Mouse (Mus musculus) G1E (cell line): ENCODE results near the gene Slc22a4. TPM values are rescaled to one million over a fixed set of nuclear protein-coding genes. Genes with fewer than 3 reads are reported as not detected.

Experiments
- ATAC-seq: 2 replicates; pipeline ENCODE4 v1.8.0; 2016; ENCODE audit warnings: mild to moderate bottlenecking; ENCODE audit not compliant: insufficient number of reproducible peaks, poor library complexity, low FRiP score, severe bottlenecking; ENCODE audit errors: extremely low read depth
- DNase-seq: peaks from one replicate; pipeline ENCODE4 v3.0.0; 2012; ENCODE audit warnings: low spot score
- H3K27me3 ChIP-seq: 2 replicates; pipeline ENCODE4 v1.6.1; 2012; ENCODE audit warnings: mild to moderate bottlenecking, low read length, inconsistent platforms; ENCODE audit not compliant: insufficient read depth
- H3K36me3 ChIP-seq: replicated peaks from 2 replicates; pipeline ENCODE3; 2012; ENCODE audit warnings: mild to moderate bottlenecking, inconsistent platforms
- H3K4me1 ChIP-seq: 2 replicates; pipeline ENCODE4 v1.6.1; 2012; ENCODE audit warnings: low read depth, low read length, inconsistent platforms, mixed read lengths; ENCODE audit not compliant: insufficient read depth
- H3K4me3 ChIP-seq: 2 replicates; pipeline ENCODE4 v1.5.1; 2012; ENCODE audit warnings: low read depth, mild to moderate bottlenecking, inconsistent platforms, low read length, moderate library complexity, mixed read lengths
- H3K9me3 ChIP-seq: replicated peaks from 2 replicates; pipeline ENCODE4 v1.6.1; 2012; ENCODE audit warnings: inconsistent platforms
- CTCF ChIP-seq: IDR thresholded peaks from 2 replicates; pipeline ENCODE4 v1.5.1; 2012; ENCODE audit warnings: low read depth, low read length, inconsistent platforms, mixed read lengths
- GATA1 ChIP-seq: IDR thresholded peaks from 2 replicates; pipeline ENCODE4 v1.6.1; 2012; ENCODE audit warnings: borderline replicate concordance, low read length, inconsistent platforms, mixed read lengths
- GATA2 ChIP-seq: IDR thresholded peaks from 2 replicates; pipeline ENCODE4 v1.6.1; 2012; ENCODE audit warnings: low read depth, low read length, inconsistent platforms, borderline replicate concordance
- POLR2AphosphoS5 ChIP-seq: IDR thresholded peaks from 2 replicates; pipeline ENCODE4 v1.6.1; 2012; ENCODE audit warnings: low read depth, low read length, inconsistent platforms; ENCODE audit not compliant: insufficient replicate concordance
- TAL1 ChIP-seq: conservative IDR thresholded peaks from 2 replicates; pipeline ENCODE4 v1.6.1; 2012; ENCODE audit warnings: low read depth, low read length, inconsistent platforms, mixed read lengths
- polyA plus RNA-seq: library from polyadenylated mRNA; stranded (reverse); fragments of >175 nt; gene quantifications from 2 replicates; pipeline ENCODE4 v1.2.3, GENCODE M21; 2012
- total RNA-seq, 2 experiments: library from RNA; stranded (forward) in 1 of 2; stranded (reverse) in 1 of 2; fragments of 200-1000 nt in 1 of 2; fragments of >200 nt in 1 of 2; fragmentation: Nextera tagmentation in 1 of 2; gene quantifications; 2 replicates each; pipeline ENCODE4 v1.2.3; 2014 to 2017

Gene Slc22a4
- total and polyA plus RNA-seq, 3 experiments, result not detected

DNA sequence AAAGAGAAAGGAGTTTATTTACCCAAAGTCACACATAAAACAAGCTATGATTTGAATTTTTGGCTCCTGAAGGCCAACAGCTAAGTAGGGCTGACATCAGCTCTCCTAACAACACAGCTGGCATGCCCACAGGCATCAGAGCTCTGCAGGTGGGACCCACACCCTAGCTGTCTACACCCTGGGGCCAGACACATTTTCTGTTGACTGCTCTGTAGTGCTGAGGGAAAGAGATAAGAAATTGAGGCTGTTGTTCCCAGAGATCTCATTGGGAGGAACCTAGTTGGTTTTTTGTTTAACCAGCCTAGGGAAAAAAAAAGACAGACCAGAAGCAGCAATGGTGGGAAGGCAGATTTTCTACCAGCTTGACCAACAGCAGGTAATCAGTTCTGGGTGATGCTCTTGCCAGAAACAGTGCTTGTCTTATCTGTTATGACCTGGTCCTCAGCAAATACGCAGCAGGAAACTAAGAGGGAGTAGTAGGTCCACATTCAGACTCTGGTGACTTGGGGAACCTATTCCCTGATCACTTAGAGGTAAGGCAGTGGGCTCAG is 1.3 kb downstream of the Slc22a4 start:
- DNase-seq (peak; percentile 43), ATAC-seq (no peak)
- TF ChIP-seq POLR2AphosphoS5 (no peak), GATA2 (no peak), TAL1 (peak; percentile 81)
- H3K4me3 ChIP-seq, result peak overlapping the region; percentile 74; the same call in 1 of the 2 replicates
- peaks cover 22% of the 10 kb centered on the region for H3K27me3 ChIP-seq
- no peaks in the 10 kb centered on the region for H3K36me3 ChIP-seq
- H3K4me1 ChIP-seq, result peaks cover 69% of the 10 kb centered on the region
- H3K9me3 ChIP-seq, result no peaks in the 10 kb centered on the region

DNA sequence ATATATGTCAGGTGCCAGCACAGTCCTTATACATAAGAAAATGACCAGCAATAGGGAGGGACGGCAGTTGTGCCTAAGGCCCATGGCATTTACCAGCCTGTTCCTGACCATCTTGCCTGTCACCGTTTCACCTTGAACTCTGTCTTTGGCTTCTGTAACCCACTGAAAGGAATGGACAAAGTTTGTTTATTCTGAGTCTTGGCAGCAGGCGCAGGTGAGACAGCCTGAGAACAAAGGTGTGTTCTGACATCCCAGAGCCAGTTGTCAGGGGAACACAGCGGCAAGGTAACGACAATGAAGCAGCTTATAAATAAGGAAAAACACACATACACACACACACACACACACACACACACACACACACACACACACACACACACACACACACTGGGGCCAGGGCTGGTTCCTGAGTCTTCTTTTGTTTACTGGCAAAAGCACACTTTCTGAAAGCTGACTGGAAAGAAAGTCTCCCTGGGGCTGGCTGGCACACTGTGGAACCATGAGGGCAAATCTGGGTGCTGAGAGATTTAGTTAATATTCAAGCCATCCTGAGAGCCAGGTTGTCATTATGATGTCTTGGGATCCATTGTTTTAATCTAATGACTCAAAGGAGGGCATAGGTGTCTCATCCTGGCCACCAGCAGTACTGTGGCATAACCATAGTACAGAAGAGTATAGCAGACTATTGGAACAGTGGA is 6.3 kb downstream of the Slc22a4 start:
- ATAC-seq (no peak), DNase-seq (no peak)
- H3K4me3 ChIP-seq, result no peak overlapping the region
- TF ChIP-seq GATA2, result no peak
- TF ChIP-seq CTCF, result no peak
- TF ChIP-seq POLR2AphosphoS5, result no peak
- TF ChIP-seq TAL1, result no peak
- TF ChIP-seq GATA1, result no peak
- H3K27me3 ChIP-seq, result no peaks in the 10 kb centered on the region
- no peaks in the 10 kb centered on the region for H3K36me3 ChIP-seq
- peaks cover 38% of the 10 kb centered on the region for H3K4me1 ChIP-seq
- H3K9me3 ChIP-seq, result no peaks in the 10 kb centered on the region

DNA sequence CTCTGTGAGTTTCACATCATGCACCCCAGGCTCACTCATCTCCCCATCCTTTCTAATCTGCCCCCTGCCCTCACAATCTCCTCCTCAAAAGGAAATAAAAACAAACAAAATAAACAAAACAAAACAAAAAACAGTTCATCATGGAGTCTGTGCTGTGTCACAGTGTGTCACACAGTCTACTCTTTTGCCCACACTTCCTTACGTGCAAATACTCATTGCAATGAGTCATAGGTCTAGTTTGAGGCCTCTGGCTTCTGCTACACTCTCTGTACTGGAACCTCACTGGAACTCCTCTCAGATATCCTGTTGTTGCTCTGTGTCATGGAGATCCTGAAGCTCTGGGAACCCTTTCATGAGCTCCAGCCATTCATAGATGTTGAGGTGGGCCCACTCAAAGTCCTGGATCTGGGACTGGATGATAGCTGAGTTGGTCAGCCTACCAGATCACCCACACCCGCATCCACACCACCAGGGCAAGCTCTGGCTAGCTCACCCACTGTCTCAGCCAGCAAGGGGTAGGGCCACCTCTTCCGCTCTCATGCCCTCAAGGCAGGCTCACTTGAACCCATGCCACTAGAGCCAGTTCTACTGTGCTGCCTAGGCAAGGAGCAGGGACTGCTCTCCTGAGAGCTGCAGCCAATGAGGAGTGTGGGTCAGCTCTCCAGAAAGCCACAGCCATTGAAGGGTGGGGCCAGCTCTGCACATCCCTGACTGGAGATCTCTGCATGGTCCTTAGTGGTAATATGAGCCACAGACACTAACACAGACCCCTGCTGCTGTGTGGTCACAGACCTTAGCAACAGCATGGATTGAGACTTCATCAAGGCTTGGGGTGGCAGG is 8.8 kb downstream of the Slc22a4 start:
- no peak overlapping the region for H3K4me3 ChIP-seq
- TF ChIP-seq CTCF (no peak), TAL1 (no peak), GATA2 (no peak), GATA1 (no peak)
- no peaks in the 10 kb centered on the region for H3K9me3 ChIP-seq
- H3K27me3 ChIP-seq, result no peaks in the 10 kb centered on the region
- H3K4me1 ChIP-seq, result peaks cover 15% of the 10 kb centered on the region
- ATAC-seq (no peak), DNase-seq (no peak)
- H3K36me3 ChIP-seq, result no peaks in the 10 kb centered on the region

DNA sequence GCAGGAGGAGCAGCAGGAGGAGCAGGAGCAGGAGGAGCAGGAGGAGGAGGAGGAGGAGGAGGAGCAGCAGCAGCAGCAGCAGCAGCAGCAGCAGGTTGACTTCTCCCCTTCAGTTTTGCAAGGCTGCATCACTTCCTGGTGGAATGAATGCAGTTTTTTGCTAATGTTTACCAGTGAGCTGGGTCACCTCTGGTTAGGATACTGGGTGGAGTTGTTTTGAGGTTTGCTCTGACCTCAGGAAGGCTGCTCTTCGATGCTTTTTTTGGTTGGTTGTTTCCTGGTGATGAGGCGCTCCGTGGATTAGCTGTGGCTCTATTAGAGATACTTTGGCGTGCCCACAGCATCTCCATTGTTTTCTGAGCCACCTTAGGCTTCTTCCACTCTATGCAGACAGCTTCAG is 10.3 kb downstream of the Slc22a4 start:
- no peaks in the 10 kb centered on the region for H3K9me3 ChIP-seq
- no peak for DNase-seq
- no peak for ATAC-seq
- peaks cover 6% of the 10 kb centered on the region; the same call in 1 of the 2 replicates for H3K4me1 ChIP-seq
- no peak for TF ChIP-seq CTCF
- no peak for TF ChIP-seq GATA2
- TF ChIP-seq TAL1, result no peak
- no peak for TF ChIP-seq GATA1
- no peak for TF ChIP-seq POLR2AphosphoS5
- no peaks in the 10 kb centered on the region for H3K36me3 ChIP-seq
- no peaks in the 10 kb centered on the region for H3K27me3 ChIP-seq
- H3K4me3 ChIP-seq, result no peak overlapping the region

DNA sequence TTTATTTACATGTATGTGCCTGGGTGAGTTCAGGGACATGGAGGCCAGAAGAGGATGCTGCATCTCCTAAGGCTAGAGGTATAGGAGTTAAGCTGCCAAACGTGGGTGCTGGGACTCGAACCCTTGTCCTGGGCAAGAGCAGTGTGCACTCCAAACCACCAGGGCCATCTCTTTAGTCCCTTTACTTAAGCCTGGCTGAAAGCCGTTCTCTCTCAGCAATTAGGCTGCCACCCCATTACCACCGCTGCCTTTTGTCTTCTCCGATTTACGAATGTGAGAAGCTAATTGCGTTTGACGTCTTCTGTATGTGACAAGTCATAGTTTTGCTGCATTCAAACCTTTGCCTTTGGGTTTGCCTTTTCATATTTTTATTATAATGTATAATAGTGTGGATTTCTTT is 11.8 kb downstream of the Slc22a4 start:
- peaks cover 6% of the 10 kb centered on the region; the same call in 1 of the 2 replicates for H3K4me1 ChIP-seq
- no peaks in the 10 kb centered on the region for H3K36me3 ChIP-seq
- TF ChIP-seq POLR2AphosphoS5 (no peak), TAL1 (no peak), CTCF (no peak), GATA1 (no peak), GATA2 (no peak)
- H3K9me3 ChIP-seq, result no peaks in the 10 kb centered on the region
- H3K4me3 ChIP-seq, result no peak overlapping the region
- no peak for DNase-seq
- ATAC-seq, result no peak
- H3K27me3 ChIP-seq, result no peaks in the 10 kb centered on the region

DNA sequence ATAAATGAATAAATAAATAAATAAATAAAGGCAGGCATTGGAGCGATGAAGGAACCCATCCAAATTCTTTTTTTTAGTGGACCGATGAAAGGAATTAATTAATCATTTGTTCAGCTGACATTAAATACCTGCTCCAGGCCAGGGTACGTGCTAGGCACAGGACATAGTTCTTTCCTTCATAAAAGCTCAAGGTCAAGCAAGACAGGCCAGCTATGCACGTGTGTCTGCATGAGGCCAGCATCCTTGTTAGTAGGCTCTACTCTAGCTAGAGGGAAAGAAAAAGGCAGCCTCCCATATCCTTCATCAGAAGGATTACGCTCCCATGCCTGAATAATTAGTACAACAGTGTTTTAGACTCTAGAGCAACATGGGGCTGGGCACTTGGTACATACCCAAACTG is 14.9 kb downstream of the Slc22a4 start:
- Histone ChIP-seq H3K27me3 (no peaks in the 10 kb centered on the region), H3K4me3 (no peak overlapping the region), H3K36me3 (no peaks in the 10 kb centered on the region), H3K4me1 (no peaks in the 10 kb centered on the region), H3K9me3 (no peaks in the 10 kb centered on the region)
- ATAC-seq (no peak), DNase-seq (no peak)
- TF ChIP-seq POLR2AphosphoS5 (no peak), GATA2 (no peak), GATA1 (no peak), CTCF (no peak), TAL1 (no peak)
